Mouse (Mus musculus) lung, adult 2 months (tissue): ENCODE data around the gene Krt19.

Source experiments
- CTCF ChIP-seq: fragments of 200-500 bp; IDR thresholded peaks from 2 replicates; pipeline ENCODE4 v1.5.1; 2011; ENCODE audit warnings: mild to moderate bottlenecking, low read length, control low read depth; ENCODE audit not compliant: insufficient read depth
- POLR2A ChIP-seq: fragments of 200-500 bp; IDR thresholded peaks from 2 replicates; pipeline ENCODE4 v1.6.1; 2011; ENCODE audit warnings: low read depth, mild to moderate bottlenecking, control low read depth, low read length, borderline replicate concordance; ENCODE audit errors: extremely low read depth

- no peak for TF ChIP-seq POLR2A
- no peak for TF ChIP-seq CTCF
Measured at GRCm38 (mm10) chr11:100097819-100098218, 50.6 kb downstream of the Krt19 start.
